Mouse (Mus musculus) heart, adult 2 months (tissue): ENCODE results near the gene Ush1g. TPM values are rescaled to one million over a fixed set of nuclear protein-coding genes. Genes with fewer than 3 reads are reported as not detected.

ENCODE experiments used
- DNase-seq, 2 experiments: peaks; one replicate each; pipeline ENCODE4 v3.0.0; 2021
- H3K27ac ChIP-seq: fragments of 200-600 bp; 2 replicates; pipeline ENCODE4 v1.8.1; 2022
- H3K27me3 ChIP-seq: fragments of 200-500 bp; 2 replicates; pipeline ENCODE4 v1.6.1; 2012; ENCODE audit warnings: mild to moderate bottlenecking, low read length, inconsistent platforms, mixed read lengths; ENCODE audit not compliant: control insufficient read depth, insufficient read depth
- H3K36me3 ChIP-seq: fragments of 200-500 bp; 2 replicates; pipeline ENCODE4 v1.6.1; 2012; ENCODE audit warnings: low read length, inconsistent platforms; ENCODE audit not compliant: control insufficient read depth, insufficient read depth
- H3K4me1 ChIP-seq: fragments of 200-500 bp; 2 replicates; pipeline ENCODE4 v1.6.1; 2011; ENCODE audit warnings: low read length; ENCODE audit not compliant: control insufficient read depth, insufficient read depth
- H3K4me3 ChIP-seq: fragments of 200-600 bp; 2 replicates; pipeline ENCODE4 v1.8.1; 2022
- H3K79me2 ChIP-seq: fragments of 200-500 bp; replicated peaks from 2 replicates; pipeline ENCODE4 v1.6.1; 2012; ENCODE audit warnings: mild to moderate bottlenecking, inconsistent platforms, low read length, moderate library complexity, mixed read lengths; ENCODE audit not compliant: control insufficient read depth, insufficient read depth
- H3K9ac ChIP-seq: fragments of 200-500 bp; 2 replicates; pipeline ENCODE4 v1.6.1; 2012; ENCODE audit warnings: low read depth, mild to moderate bottlenecking, control low read depth, inconsistent platforms, low read length, mixed read lengths
- CTCF ChIP-seq: fragments of 200-600 bp; IDR thresholded peaks from 2 replicates; pipeline ENCODE4 v1.8.1; 2022; ENCODE audit warnings: antibody characterized with exemption, mild to moderate bottlenecking, moderate library complexity
- EP300 ChIP-seq: fragments of 200-500 bp; IDR thresholded peaks from 2 replicates; pipeline ENCODE4 v1.6.1; 2011; ENCODE audit warnings: low read depth, low read length, control low read depth; ENCODE audit not compliant: insufficient read depth
- POLR2A ChIP-seq: fragments of 200-500 bp; IDR thresholded peaks from 2 replicates; pipeline ENCODE4 v1.6.1; 2011; ENCODE audit warnings: mild to moderate bottlenecking, low read depth, low read length, control low read depth; ENCODE audit not compliant: insufficient read depth
- WGBS: fragments of 180-500 bp; shearing (Covaris S2); methylation state at CpG from one replicate; pipeline ENCODE4 v1.1.7; 2018; 5-methylcytosine and 5-hydroxymethylcytosine counted together
- intact Hi-C: fragments of 180-260 bp; cut with DNase I; formaldehyde crosslinking; loops from one replicate; pipeline ENCODE4 v1.15.1; 2025
- long read RNA-seq: library from polyadenylated mRNA; stranded (forward); transcript quantifications from one replicate; pipeline ENCODE4 v2.0.0, GENCODE M21; 2021
- polyA plus RNA-seq: library from polyadenylated mRNA; depleted of rRNA; stranded (reverse); fragments of >200 nt; gene quantifications from 2 replicates; pipeline ENCODE4 v1.2.3, GENCODE M21; 2012; rRNA removed
- total RNA-seq, 2 experiments: library from RNA; stranded (reverse); gene quantifications; 2 replicates each; pipeline ENCODE4 v1.2.3; 2021

The Ush1g gene
- total RNA-seq (under 1 TPM in 1 of 2 experiments, not detected in 1; 0.07 TPM), polyA plus RNA-seq (0.10 and 0.18 TPM in 2 replicates)
- long read RNA-seq = 0 reads

DNA sequence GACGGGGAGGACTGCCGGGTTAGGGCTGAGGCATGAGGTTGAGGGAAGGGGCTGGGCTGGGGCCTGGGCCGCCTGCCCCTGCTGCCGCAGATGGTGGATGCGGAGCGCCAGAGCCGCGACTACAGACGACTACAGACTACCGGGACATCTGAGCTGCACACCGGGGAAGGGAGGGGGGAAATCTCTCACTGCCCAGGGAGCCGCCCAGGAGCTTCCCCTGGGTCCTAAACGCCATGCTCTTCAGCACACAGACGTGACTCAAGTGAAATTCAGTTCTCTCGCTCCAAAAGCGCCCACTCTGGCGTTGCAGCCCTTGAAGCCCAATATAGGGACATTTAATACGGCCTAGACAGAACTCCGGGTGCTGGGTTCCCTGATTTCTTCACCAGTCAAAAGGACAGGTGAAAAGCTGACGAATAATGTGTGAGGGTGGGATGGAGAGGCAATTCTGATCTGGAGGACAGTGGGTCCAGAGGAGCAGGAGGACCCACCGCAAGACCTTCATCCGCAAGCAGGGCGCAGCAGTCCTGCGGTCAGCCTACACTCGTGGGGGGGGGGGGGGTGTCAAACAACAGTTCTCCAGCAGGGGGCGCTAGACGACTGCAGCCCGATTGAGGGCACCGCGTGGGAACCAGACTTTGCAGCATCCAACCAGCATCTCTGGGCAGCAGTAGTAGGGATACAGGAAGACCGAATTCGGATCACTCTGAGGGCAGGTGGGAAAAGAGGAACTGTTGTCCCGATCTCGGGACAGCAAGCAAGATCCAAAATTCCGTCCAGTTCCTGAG lies at the start of gene Ush1g:
Ush1g (minus strand) TSS at position 136 of the 788 bp plus-strand sequence.
- H3K4me3 ChIP-seq = no peak within 1 kb of the TSS

DNA sequence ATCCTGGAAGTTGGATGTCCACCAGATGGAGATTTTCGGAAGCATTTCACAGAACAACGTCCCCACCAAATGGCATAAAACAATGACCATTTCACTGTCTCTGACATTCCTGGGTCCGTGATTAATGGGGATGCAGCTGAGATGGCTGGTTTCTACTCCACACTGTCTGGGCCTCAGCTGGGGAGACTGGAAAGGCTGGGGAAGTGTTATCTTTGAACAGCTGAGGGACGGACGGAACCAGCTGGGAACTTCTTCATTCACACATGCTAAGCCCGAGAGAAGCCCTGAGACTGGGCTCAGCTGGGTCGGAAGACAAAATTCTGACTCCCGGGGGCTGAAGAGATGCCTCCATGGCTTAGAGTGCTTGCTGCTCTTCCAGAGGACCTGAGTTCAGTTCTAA lies 49.5 kb upstream of the Ush1g start:
- intact Hi-C loops = no loop called here
- no peak for DNase-seq
- Histone ChIP-seq H3K4me1 (peaks cover 4% of the 10 kb centered on the region), H3K27me3 (0 out of 2 replicates have a peak, but pooled peaks cover 3% of the 10 kb centered on the region), H3K79me2 (no peaks in the 10 kb centered on the region), H3K36me3 (no peaks in the 10 kb centered on the region), H3K9ac (no peak overlapping the region), H3K27ac (no peak overlapping the region), H3K4me3 (no peak overlapping the region)
- 62% methylated on average over 8 of the region's 8 CpGs for WGBS
- TF ChIP-seq CTCF = no peak
- TF ChIP-seq POLR2A = no peak
- TF ChIP-seq EP300 = no peak

More for the DNA sequence above, at the start of gene Ush1g:
- Histone ChIP-seq H3K27ac (no peak within 1 kb of the TSS), H3K36me3 (no peaks in the 10 kb centered on the region), H3K79me2 (no peaks in the 10 kb centered on the region), H3K9ac (no peak within 1 kb of the TSS), H3K4me1 (no peaks in the 10 kb centered on the region; the same call in 1 of the 2 replicates), H3K27me3 (peaks cover 20% of the 10 kb centered on the region)
- peak; percentile 35 to 68 for DNase-seq
- 5% methylated on average over 35 of the region's 35 CpGs for WGBS
- intact Hi-C loops = loop anchor here (1.0 kb wide), 1 partner anchor 32 kb away; no protein-coding TSS in a partner anchor
- TF ChIP-seq EP300 = 0 out of 2 replicates have a peak, but pooled peaks have one; percentile 21
- TF ChIP-seq CTCF = peak; percentile 85
- TF ChIP-seq POLR2A = no peak

DNA sequence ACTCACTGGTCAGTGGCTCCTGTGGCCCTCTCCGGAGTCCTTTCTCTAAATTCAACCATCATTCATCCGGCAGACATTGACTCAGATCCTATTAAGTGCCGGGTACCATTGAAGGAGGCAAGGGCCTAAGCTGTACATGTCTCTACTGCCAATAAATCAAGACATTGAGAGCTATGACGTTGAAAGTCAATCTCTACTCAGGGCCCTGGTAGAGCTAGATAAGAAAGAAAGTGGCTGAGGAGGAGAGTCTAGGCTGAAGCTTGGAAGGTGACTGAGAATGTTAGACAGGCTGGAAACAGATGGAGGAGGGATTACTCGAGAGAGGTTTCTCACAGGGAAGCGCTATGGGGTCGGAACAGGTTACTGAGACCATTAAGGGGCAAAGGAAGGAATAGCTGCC lies 48.5 kb upstream of the Ush1g start:
- WGBS = 71% methylated on average over 7 of the region's 7 CpGs
- H3K36me3 ChIP-seq = no peaks in the 10 kb centered on the region
- 0 out of 2 replicates have a peak, but pooled peaks cover 3% of the 10 kb centered on the region for H3K27me3 ChIP-seq
- peaks cover 4% of the 10 kb centered on the region for H3K4me1 ChIP-seq
- H3K27ac ChIP-seq = no peak overlapping the region
- no peak overlapping the region for H3K4me3 ChIP-seq
- DNase-seq = no peak
- intact Hi-C loops = no loop called here
- no peak for TF ChIP-seq POLR2A
- no peak for TF ChIP-seq CTCF
- TF ChIP-seq EP300 = no peak
- no peaks in the 10 kb centered on the region for H3K79me2 ChIP-seq
- no peak overlapping the region for H3K9ac ChIP-seq

DNA sequence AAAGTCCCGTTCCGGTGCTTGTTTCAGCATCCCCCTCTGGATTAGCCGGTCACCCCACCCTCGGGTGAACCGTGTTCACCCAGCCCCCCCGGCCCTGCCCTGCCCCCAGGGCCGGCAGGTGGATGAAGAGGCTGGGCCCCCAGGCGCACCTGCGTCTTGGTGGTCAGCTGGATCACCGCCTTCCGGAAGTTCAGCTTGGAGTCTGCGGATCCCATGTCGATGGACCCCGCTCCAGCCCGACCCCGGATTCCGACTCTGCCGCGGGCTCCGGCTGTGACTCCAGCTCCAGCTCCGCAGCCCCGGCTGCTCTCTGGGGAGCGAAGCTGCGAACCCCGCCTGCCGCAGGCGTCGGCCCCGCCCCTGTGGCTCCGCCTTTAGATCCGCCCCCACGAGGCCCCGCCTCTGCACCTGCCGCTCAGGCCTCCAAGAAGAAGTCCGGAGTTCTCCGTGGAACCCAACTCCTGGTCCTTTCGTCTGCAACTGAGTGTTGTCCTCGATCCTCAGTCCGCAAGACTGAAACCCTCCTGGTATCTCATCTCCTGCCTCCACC lies 45.6 kb upstream of the Ush1g start, which contains the start of gene Hid1:
Hid1 (minus strand) TSS at position 362 of the 550 bp plus-strand sequence.
- WGBS = under 1% methylated on average over 39 of the region's 39 CpGs
- Histone ChIP-seq H3K9ac (peak within 1 kb of the TSS; percentile 75), H3K79me2 (no peaks in the 10 kb centered on the region), H3K27me3 (0 out of 2 replicates have a peak, but pooled peaks cover 3% of the 10 kb centered on the region), H3K4me1 (no peaks in the 10 kb centered on the region; the same call in 1 of the 2 replicates), H3K4me3 (peak within 1 kb of the TSS; percentile 70), H3K27ac (peak within 1 kb of the TSS; percentile 57), H3K36me3 (no peaks in the 10 kb centered on the region)
- peak; percentile 86 to 90 for DNase-seq
- 0 out of 2 replicates have a peak, but pooled peaks have one; percentile 33 for TF ChIP-seq POLR2A
- TF ChIP-seq CTCF = no peak
- TF ChIP-seq EP300 = no peak
- intact Hi-C loops = no loop called here

DNA sequence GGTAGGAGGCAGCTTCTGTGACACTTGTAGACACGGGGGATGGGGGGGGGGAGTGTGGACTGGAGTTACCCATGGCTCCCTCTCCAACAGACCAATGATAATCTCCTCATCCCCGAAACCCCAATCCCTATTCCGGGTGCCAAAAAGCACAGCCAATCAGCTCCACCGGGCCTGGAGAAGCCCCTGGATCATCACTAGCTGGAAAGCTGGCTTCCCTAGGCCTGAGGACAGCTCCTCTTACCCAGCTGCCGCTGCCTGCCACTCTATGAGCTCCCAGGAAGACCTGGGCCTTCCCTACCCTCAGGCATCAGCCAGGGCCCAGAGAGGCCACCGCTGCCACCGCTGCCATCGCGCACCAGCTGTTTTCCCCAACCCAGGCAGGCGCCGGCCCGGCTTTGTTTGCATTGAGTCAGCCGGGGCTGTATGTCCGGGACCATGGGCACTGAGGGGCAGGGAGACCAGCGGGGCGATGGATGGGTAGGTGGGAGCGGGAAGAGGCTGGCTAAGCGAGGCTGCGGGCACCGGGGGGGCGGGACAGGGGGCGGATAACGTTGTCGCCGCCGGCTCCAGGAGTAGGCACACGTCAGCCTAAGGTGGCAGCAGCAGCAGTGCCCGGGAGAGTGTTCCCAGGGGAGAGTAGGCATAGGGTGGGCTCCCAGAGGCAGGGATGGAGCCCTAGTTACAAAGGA lies 45.0 kb upstream of the Ush1g start:
- 0 out of 2 replicates have a peak, but pooled peaks cover 3% of the 10 kb centered on the region for H3K27me3 ChIP-seq
- no peak for DNase-seq
- WGBS = 8% methylated on average over 28 of the region's 28 CpGs
- no peaks in the 10 kb centered on the region; the same call in 1 of the 2 replicates for H3K4me1 ChIP-seq
- H3K9ac ChIP-seq = peak overlapping the region; percentile 75
- H3K4me3 ChIP-seq = peak overlapping the region; percentile 70
- H3K36me3 ChIP-seq = no peaks in the 10 kb centered on the region
- H3K79me2 ChIP-seq = no peaks in the 10 kb centered on the region
- TF ChIP-seq EP300 (no peak), CTCF (no peak), POLR2A (no peak)
- peak overlapping the region; percentile 57 for H3K27ac ChIP-seq
- intact Hi-C loops = no loop called here
